Mouse (Mus musculus) T-helper 17 cell (primary cell): ENCODE measurements around the gene Neu4.
"Not testable (repeated sequence)": the region's sequence is repeated elsewhere in the genome, so short reads cannot be mapped to it uniquely, and the experiment has no call there.

ENCODE experiments used
- in situ Hi-C, 2 experiments: fragments of 300-600 bp; cut with MboI, MseI; formaldehyde crosslinking; loops; 1 replicate in 1 of 2; 2 replicates in 1 of 2; pipeline ENCODE4 v1.15.1; 2025; ENCODE audit warnings: high pct_unique_total_duplicates in 2 of 2

Neu4 gene

GRCm38 (mm10) chr1:94020151-94020550 lies at the start of gene Neu4:
Neu4 (plus strand) TSS chr1:94020451.
- in situ Hi-C loops, result loop anchor here (5.0 to 10.0 kb wide), 2 partner anchors 62 to 1515 kb away; no protein-coding TSS in a partner anchor

DNA sequence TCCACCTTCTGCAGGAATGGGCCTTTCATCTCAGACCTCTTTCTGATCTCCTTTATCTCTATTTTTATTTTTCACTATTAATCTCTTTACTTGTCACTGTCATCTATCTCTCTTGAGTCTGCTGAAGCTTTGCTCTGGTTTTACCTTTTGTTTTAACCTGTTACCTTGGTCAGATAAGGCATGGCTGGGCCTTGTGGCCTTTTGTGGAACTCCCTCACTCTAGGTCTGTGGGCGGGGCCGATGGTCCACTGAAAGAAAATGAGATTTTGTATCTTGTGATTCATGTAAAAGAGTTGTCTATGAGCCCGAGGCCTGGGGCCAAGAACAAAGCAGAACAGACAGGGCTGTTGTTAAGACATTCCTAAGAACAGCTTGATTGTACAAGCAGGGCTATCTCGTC lies 49.5 kb upstream of the Neu4 start:
- in situ Hi-C loops, result not testable (repeated sequence)

DNA sequence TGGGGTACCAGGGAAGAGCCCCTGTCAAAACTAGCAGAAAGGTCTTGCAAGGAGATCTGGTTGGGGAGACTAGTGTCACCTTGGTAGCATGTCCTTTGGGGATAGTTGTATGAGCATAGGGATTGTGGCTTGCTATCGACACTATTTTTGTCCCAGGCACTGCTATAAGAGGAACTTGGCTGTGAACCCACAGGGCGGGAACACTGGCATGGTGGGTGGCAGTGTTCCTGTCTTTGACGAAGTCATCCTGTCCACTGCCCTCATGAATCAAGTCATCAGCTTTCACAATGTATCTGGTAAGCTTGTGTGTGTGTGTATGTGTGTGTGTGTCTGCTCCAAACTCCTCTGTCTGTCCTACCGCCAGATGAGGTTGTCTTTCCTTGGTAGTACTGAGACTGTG lies 44.5 kb upstream of the Neu4 start:
- in situ Hi-C loops, result not testable (repeated sequence)

DNA sequence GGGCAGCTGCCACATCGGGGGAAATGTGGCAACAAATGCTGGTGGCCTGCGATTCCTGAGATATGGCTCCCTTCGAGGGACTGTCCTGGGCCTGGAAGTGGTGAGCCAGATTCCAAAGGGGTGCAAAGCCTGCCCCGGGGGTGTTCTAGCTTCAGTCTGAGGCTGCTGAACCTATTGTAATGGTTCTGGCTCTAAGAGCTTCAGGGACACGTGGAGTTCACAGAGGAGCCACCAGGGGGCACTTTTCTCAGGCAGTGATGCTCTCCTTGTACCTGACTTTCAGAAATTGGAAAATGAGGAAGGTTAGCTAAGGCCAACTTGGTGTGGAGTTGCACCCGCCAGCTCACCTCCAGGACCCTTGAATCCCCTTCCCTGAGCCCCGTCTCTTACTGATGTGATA lies 42.0 kb upstream of the Neu4 start:
- in situ Hi-C loops, result not testable (repeated sequence)

- in situ Hi-C loops, result loop anchor here in 1 of 2 experiments (5.0 to 10.0 kb wide), 2 partner anchors 94 to 134 kb away; no protein-coding TSS in a partner anchor
Observed at GRCm38 (mm10) chr1:93980932-93981331, 39.3 kb upstream of the Neu4 start.

DNA sequence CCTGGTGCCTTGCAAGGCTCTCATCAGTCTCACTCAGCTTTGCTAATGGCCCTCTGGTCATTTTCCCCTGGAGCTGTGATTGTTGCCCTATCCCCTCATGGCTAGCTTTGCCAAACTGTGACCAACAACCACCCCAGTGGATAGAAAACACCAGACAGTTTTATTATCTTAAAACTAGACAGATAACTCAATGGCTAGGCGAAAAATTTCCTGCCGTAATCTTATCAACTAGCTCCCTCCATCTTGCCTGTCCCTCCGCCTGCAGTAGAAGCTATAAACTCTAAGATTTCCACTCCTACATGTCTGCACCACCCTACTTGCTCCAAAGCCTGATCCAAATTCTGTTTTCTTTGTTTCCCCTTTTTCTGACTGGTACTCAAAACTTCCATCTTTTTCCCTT lies 34.1 kb upstream of the Neu4 start:
- in situ Hi-C loops, result loop anchor here (5.0 to 10.0 kb wide), 2 partner anchors 89 to 91 kb away; no protein-coding TSS in a partner anchor

DNA sequence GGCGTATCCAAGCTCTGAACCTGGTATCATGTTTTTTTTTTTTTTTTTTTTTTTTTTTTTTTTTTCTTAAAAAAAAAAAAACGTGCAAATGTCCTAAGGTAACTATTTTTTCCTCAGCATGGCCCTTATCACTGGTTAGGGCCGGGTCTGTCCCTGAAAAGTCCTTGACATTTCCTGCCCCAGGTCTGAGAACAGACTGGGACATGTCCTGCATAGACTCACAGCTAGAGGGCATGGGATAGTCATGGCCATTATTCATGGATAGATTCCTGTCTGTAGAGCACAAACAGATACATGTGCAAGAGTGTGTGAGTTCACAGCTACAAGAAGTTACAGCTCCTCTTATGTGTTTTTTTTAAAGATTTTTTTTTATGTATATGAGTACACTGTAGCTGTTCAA lies 31.5 kb upstream of the Neu4 start:
- in situ Hi-C loops, result loop anchor here (5.0 to 10.0 kb wide), 2 partner anchors 86 to 89 kb away; no protein-coding TSS in a partner anchor

DNA sequence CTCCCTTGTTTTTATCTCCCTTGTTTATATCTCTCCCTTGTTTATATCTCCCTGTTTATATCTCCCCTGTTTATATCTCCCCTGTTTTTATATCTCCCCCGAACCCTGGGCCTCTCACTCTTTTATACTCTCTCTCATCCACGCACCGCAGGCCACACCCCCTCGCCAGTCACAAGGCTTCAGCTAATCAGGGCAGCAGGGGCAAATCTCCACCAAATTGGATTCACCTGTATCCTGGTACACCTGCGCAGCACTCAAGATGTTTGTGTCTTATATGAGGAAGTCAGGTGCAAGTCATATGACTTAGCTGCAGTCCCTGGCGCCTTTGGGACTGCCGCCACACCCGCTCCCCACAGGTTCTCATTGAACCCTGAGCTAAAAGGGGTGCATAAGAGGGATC lies 30.0 kb upstream of the Neu4 start, which contains the start of gene Gal3st2c:
Gene Gal3st2c (plus strand): TSS at position 301 of the 400 bp plus-strand sequence.
- in situ Hi-C loops, result loop anchor here (5.0 kb wide), 2 partner anchors 68 to 133 kb away; no protein-coding TSS in a partner anchor

DNA sequence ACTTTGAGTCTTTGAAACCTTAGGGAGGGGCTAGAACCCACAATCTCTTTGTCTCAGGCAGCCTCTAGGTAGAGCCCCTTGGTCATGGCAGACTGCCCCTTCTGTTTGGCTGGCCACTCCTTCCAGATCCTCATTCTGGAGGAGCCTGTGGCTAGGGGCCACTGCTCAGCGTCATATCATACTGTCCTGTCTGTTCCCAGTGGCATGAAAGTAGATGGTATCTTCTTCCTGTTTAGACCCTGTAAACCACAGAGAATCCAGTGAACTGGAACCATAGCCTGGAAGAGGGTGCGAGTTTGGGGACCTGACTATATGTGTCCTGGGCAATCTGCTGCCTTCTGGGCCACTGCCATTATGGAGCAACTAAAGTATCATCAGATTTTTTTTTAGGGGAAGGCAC lies 29.2 kb upstream of the Neu4 start:
- in situ Hi-C loops, result loop anchor here (5.0 kb wide), 2 partner anchors 69 to 134 kb away; no protein-coding TSS in a partner anchor

DNA sequence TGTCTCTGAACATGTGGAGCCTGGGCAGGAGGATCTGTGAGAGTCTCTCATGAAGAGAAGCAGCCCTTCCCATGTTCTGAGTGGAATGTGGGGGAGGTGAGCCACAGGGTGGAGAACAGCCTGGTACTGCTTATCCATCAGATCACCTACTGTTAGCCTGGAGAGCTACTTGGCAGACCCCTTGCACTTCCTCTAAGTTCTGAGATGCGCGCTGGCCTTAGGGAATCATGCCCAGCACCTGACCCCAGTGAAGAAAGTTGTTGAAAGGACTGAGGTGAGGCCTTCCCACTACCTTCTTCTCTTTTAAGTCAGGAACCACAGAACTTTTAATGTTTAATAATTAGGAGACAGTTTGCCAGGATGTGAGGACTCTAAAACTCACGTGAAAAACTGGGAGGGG lies 28.8 kb upstream of the Neu4 start:
- in situ Hi-C loops, result loop anchor here (5.0 kb wide), 2 partner anchors 69 to 134 kb away; no protein-coding TSS in a partner anchor

GRCm38 (mm10) chr1:94001023-94001422 lies 19.2 kb upstream of the Neu4 start:
- in situ Hi-C loops, result no loop called here

DNA sequence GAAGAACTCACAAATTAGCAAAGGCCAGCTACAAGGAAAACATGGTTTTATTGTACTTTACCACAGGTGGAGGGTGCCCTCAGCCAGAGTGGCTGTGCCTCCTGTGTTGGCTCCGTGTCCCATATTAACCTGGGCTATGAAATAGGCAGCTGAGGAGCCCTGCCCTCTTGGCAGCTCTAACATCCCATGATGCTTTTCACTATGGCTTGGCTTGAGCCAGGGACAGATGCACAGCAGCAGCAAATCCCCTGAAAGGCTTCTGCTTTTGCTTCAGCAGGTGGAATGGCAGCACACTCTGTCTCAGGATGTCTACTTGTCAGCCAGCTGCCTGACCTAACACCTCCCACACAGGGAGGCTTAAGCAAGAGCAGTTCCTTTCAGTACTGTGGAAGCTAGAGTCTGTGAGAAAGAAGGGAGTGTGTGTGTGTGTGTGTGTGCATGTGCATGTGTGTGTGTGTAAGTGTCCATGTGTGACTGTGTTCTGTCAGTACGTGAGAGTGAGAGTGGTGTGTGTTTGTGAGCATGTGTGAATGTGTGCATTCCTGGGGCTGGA lies 14.2 kb upstream of the Neu4 start:
- in situ Hi-C loops, result loop anchor here (5.0 kb wide), 2 partner anchors 64 to 134 kb away; no protein-coding TSS in a partner anchor

DNA sequence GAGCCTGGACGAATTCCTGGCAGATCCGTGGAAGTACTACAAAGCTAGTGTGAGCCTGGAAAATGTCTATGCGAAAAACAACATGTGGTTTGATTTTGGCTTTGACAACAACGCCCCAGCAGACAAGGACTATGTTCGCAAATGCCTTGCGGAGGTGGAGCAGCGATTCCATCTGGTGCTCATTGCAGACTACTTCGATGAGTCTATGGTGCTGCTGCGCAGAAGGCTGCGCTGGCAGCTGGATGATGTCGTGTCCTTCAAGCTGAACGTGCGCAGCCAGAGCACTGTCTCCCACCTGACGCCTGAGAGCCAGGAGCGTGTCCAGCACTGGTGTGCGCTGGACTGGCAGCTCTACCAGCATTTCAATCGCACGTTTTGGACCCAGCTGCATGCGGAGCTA lies 11.4 kb upstream of the Neu4 start:
- in situ Hi-C loops, result loop anchor here (5.0 kb wide), 2 partner anchors 67 to 137 kb away; no protein-coding TSS in a partner anchor

DNA sequence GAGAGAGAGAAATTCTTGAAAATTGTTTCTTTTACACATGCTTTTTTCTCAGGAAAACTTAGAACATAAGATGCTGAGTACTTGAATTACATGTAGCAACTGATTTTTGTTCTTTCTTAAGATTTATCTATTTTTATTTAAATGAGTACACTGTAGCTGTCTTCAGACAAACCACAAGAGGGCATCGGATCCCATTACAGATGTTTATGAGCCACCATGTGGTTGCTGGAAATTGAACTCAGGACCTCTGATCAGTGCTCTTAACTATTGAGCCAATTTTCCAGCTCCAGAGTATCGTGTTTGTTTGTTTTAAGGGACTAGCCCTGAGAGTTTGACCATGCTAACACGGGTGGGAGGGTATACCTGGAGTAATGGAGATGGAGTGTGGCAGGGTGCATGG lies 8.6 kb upstream of the Neu4 start:
- in situ Hi-C loops, result no loop called here

- in situ Hi-C loops, result loop anchor here (10.0 to 25.0 kb wide), 5 partner anchors 1090 to 1965 kb away; partner anchors contain the start of genes Ankmy1 (in 1 of the 2), Capn10 (in 1 of the 2), Dusp28 (in 1 of the 2) and Rnpepl1 (in 1 of the 2)
Observed at GRCm38 (mm10) chr1:94027506-94028108, 7.4 kb downstream of the Neu4 start.

- in situ Hi-C loops, result loop anchor here (10.0 to 25.0 kb wide), 5 partner anchors 1091 to 1966 kb away; partner anchors contain the start of genes Ankmy1 (in 1 of the 2), Capn10 (in 1 of the 2), Dusp28 (in 1 of the 2) and Rnpepl1 (in 1 of the 2)
Observed at GRCm38 (mm10) chr1:94028741-94029140, 8.5 kb downstream of the Neu4 start.

GRCm38 (mm10) chr1:94033075-94033602 lies 12.9 kb downstream of the Neu4 start:
- in situ Hi-C loops, result loop anchor here (25.0 kb wide), 4 partner anchors 1096 to 1971 kb away; partner anchors contain the start of genes Ankmy1 (in 1 of the 2), Capn10 (in 1 of the 2), Dusp28 (in 1 of the 2) and Rnpepl1 (in 1 of the 2)

DNA sequence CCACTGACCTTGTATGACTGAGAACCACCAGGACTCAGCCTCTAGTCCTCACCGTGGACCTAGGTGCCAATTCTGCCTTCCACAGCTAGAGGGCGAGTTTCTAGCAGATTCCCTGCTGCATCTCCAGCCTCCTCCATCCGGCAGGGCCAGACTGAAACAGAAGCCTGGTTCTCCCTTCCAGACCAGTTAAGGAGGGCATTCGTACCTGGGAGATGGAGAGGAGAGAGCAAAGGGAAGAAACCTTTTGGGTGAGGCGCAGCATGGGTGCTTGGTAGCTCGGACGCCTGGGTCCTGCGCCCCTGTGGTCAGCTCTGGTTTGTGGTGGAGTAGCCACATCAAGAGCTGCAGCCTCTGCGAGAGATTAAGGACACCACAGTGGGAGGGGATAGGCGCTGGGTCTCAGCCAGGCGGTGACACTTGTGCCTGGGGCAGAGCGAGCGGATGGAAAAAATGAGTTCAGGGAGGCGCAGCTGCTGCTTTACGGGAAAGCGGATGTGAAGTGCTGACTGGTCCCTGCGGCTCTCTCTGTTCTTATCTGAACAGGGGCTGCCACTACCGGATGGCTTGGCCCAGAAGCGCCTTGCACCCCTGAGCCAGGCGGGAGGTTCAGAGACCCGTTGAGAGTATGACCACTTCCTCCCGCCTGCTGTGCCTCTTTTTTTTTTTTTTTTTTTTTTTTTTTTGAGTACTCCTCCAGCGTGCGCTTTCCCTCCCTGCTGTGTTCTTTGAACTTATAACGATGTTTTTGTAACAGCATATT lies 14.9 kb downstream of the Neu4 start:
- in situ Hi-C loops, result loop anchor here (25.0 kb wide), 4 partner anchors 1098 to 1973 kb away; partner anchors contain the start of genes Ankmy1 (in 1 of the 2), Capn10 (in 1 of the 2), Dusp28 (in 1 of the 2) and Rnpepl1 (in 1 of the 2)

DNA sequence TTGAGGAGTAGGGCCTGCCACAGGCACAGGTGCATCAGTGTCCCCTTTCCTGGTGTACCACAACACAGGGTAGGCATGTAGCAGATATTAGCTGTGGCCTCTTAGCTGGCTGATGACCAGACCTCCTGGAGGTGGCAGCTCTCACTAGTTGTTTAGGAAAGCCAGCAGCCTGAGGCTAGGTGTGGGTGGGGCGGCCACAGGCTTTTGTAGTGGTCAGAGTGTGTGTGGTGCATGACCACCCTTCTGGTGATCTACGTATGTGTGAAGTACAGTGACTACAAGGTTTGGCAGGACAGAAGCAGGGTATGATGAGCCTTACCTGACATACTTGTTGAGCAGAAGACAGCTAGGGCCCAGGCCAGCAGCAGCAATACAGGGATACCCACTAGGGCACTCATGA lies 20.1 kb downstream of the Neu4 start:
- in situ Hi-C loops, result loop anchor here (10.0 to 25.0 kb wide), 5 partner anchors 1103 to 1978 kb away; partner anchors contain the start of genes St8sia4 (in 2 of the 2), Ankmy1 (in 1 of the 2), Capn10 (in 1 of the 2) and Dusp28 (in 1 of the 2)

DNA sequence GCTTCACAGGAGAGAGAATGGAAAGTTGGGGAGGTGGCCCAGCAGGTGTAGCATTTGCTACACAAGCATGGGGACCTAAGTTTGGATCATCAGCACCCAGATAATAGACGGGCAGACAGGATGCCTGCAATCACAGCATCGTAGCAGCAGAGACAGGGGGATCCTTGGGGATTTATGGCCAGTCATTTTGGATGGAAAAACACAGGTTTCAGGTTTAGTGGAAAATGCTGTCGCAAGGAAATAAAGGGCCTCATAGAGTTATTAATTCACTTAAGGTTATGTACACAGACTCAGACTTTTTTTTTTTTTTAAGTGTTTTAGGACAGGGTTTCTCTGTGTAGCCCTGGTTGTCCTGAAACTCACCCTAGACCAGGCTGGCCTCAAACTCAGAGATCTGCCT lies 25.3 kb downstream of the Neu4 start:
- in situ Hi-C loops, result loop anchor here (10.0 to 25.0 kb wide), 5 partner anchors 1108 to 1983 kb away; partner anchors contain the start of genes St8sia4 (in 2 of the 2), Ankmy1 (in 1 of the 2), Capn10 (in 1 of the 2) and Dusp28 (in 1 of the 2)
